ENCODE assay signal across 22 mouse cellular contexts in genomic region chr6:16150535-16150934, GRCm38 (mm10).
A peak's percentile ranks its signal among the peaks of the same experiment; 100 is the strongest.
DNase-seq lines count a peak whose midpoint lies in the region; ATAC-seq and TF ChIP-seq lines count a peak whose summit lies in the region.
"Had no signal": no experiment of that assay in that cellular context is flagged by ENCODE, and none has a peak within 500 bp of the region (broad histone marks: within the 10 kb centered on the region; RNA-seq: fewer than 3 reads in every experiment).

No protein-coding gene starts in this region.

- H3K4me2 ChIP-seq in heart, postnatal 0 days (ENCODE audit: low read depth, low read length) = no peak overlapping the region
- H3K4me2 ChIP-seq in lung, embryonic 14.5 days = no peak overlapping the region
- H3K4me2 ChIP-seq: heart, embryonic 12.5 days; midbrain, embryonic 13.5 days; stomach, embryonic 15.5 days had no signal

- H3K9ac ChIP-seq in heart, postnatal 0 days (replicated peaks; ENCODE audit: low read depth, low read length) = no peak overlapping the region
- H3K9ac ChIP-seq in lung, embryonic 14.5 days = no peak overlapping the region
- H3K9ac ChIP-seq: heart, embryonic 12.5 days; liver, embryonic 14.5 days; midbrain, embryonic 13.5 days; stomach, embryonic 15.5 days had no signal

- no peak for TF ChIP-seq EP300 in heart, postnatal 0 days (IDR thresholded peaks at IDR 0.05; ENCODE audit: low read depth)

- peak; percentile 42 for DNase-seq in embryo, embryonic 10 days (ENCODE audit: low spot score)
- DNase-seq in embryo, embryonic 10.5 days (ENCODE audit: low spot score) = no peak
- DNase-seq in heart, postnatal 0 days (ENCODE audit: low spot score) = no peak
- no peak for DNase-seq in heart, postnatal 36 days
- peak; percentile 59 for DNase-seq in lung, embryonic 14.5 days
- DNase-seq in lung, postnatal 14 days = no peak
- peak; percentile 35 for DNase-seq in retina, embryonic 14.5 days (ENCODE audit: low spot score)
- DNase-seq in frontal cortex, postnatal 36 days (ENCODE audit: low spot score in 2 of 2) = no peak
- DNase-seq: adrenal gland, adult 2 months; cerebellum, adult 2 months; heart, postnatal 4 days; kidney, adult 18-20 months; kidney, postnatal 14 days; lung, postnatal 10 days; thymus, adult 2 months had no signal

- H3K4me1 ChIP-seq in heart, postnatal 0 days (ENCODE audit: control insufficient read depth, insufficient read depth) = no peaks in the 10 kb centered on the region
- H3K4me1 ChIP-seq in lung, embryonic 14.5 days (ENCODE audit: insufficient read depth) = peaks cover 3% of the 10 kb centered on the region; the same call in 1 of the 2 replicates
- H3K4me1 ChIP-seq: forebrain, embryonic 10.5 days; heart, embryonic 12.5 days; midbrain, embryonic 13.5 days; stomach, embryonic 15.5 days had no signal

- no peaks in the 10 kb centered on the region for H3K27me3 ChIP-seq in heart, postnatal 0 days (ENCODE audit: control insufficient read depth, insufficient read depth, low read length)
- no peaks in the 10 kb centered on the region for H3K27me3 ChIP-seq in lung, embryonic 14.5 days (ENCODE audit: insufficient read depth, low read length)
- H3K27me3 ChIP-seq: heart, embryonic 12.5 days; midbrain, embryonic 13.5 days; stomach, embryonic 15.5 days had no signal

- H3K4me3 ChIP-seq in heart, postnatal 0 days (ENCODE audit: low read depth, low read length) = no peak overlapping the region
- no peak overlapping the region for H3K4me3 ChIP-seq in lung, embryonic 14.5 days (ENCODE audit: low read depth, low read length)
- H3K4me3 ChIP-seq: forebrain, embryonic 10.5 days; heart, embryonic 12.5 days; midbrain, embryonic 13.5 days; stomach, embryonic 15.5 days had no signal

- no peak for ATAC-seq in heart, postnatal 0 days (ENCODE audit: insufficient read depth, low read depth)
- no peak for ATAC-seq in lung, embryonic 14.5 days (ENCODE audit: insufficient read depth)
- ATAC-seq: CD4-positive, CD25-positive, alpha-beta regulatory T cell, adult 4 months; hindbrain, embryonic 16.5 days; midbrain, embryonic 13.5 days had no signal

- peak; percentile 27; the same call in 1 of the 2 replicates for TF ChIP-seq CTCF in heart, postnatal 0 days (IDR thresholded peaks at IDR 0.05; ENCODE audit: low read depth)
- TF ChIP-seq CTCF in lung, embryonic 14.5 days (IDR thresholded peaks at IDR 0.05; ENCODE audit: low read depth) = peak; percentile 47

- no peaks in the 10 kb centered on the region for H3K9me3 ChIP-seq in heart, postnatal 0 days (replicated peaks; ENCODE audit: control insufficient read depth, low read length)
- no peaks in the 10 kb centered on the region for H3K9me3 ChIP-seq in lung, embryonic 14.5 days (ENCODE audit: low read depth, low read length)
- H3K9me3 ChIP-seq: forebrain, embryonic 10.5 days; heart, embryonic 12.5 days; midbrain, embryonic 13.5 days; stomach, embryonic 15.5 days had no signal

- no peak overlapping the region for H3K27ac ChIP-seq in heart, postnatal 0 days (ENCODE audit: low read depth)
- no peak overlapping the region for H3K27ac ChIP-seq in lung, embryonic 14.5 days (ENCODE audit: low read depth)
- H3K27ac ChIP-seq: forebrain, embryonic 10.5 days; liver, embryonic 14.5 days; midbrain, embryonic 13.5 days; stomach, embryonic 15.5 days had no signal

- H3K36me3 ChIP-seq in heart, postnatal 0 days (replicated peaks; ENCODE audit: control insufficient read depth, insufficient read depth, low read length) = no peaks in the 10 kb centered on the region
- no peaks in the 10 kb centered on the region for H3K36me3 ChIP-seq in lung, embryonic 14.5 days (ENCODE audit: insufficient read depth)
- H3K36me3 ChIP-seq: forebrain, embryonic 10.5 days; heart, embryonic 12.5 days; midbrain, embryonic 13.5 days; stomach, embryonic 15.5 days had no signal

- intact Hi-C loops in heart, postnatal 36 days (cut with DNase I) = no loop called here

- WGBS in heart, postnatal 0 days = 71% methylated on average over 3 of the region's 3 CpGs
- WGBS in lung, embryonic 14.5 days = 88% methylated on average over 3 of the region's 3 CpGs

Comparison
In these comparisons a context has a peak if more than half of its experiments do, and no peak if none do; other contexts are left out.
1. DNase-seq: peak in embryo, embryonic 10 days (single experiment), lung, embryonic 14.5 days (single experiment) and retina, embryonic 14.5 days (single experiment); none in embryo, embryonic 10.5 days (single experiment), heart, postnatal 0 days (single experiment), heart, postnatal 36 days (0 of 2), lung, postnatal 14 days (single experiment) and frontal cortex, postnatal 36 days (0 of 2).